Mouse (Mus musculus) midbrain, postnatal 0 days (tissue): Measurements from ENCODE around the gene Plppr4. TPM values are rescaled to one million over a fixed set of nuclear protein-coding genes. Genes with fewer than 3 reads are reported as not detected.

Experiments used
- ATAC-seq: fragments of 200-750 bp; cut with Nextera tagmentation; 2 replicates; pipeline ENCODE4 v1.8.0; 2017; ENCODE audit warnings: moderate number of reproducible peaks, mild to moderate bottlenecking, moderate TSS enrichment, moderate library complexity; ENCODE audit not compliant: low FRiP score
- DNase-seq: peaks from one replicate; pipeline ENCODE4 v3.0.0-alpha.2; 2015; ENCODE audit warnings: low spot score
- H3K27ac ChIP-seq: fragments of 300-500 bp; sonication (generic); 2 replicates; pipeline ENCODE4 v1.5.1; 2014; ENCODE audit warnings: low read depth, mild to moderate bottlenecking, low read length, mixed read lengths
- H3K27me3 ChIP-seq: fragments of 300-500 bp; sonication (generic); 2 replicates; pipeline ENCODE4 v1.6.1; 2014; ENCODE audit warnings: low read length, control low read depth, mixed read lengths; ENCODE audit not compliant: insufficient read depth
- H3K36me3 ChIP-seq: fragments of 300-500 bp; sonication (generic); 2 replicates; pipeline ENCODE4 v1.6.1; 2014; ENCODE audit warnings: low read length, control low read depth, mixed read lengths; ENCODE audit not compliant: insufficient read depth
- H3K4me1 ChIP-seq: fragments of 300-500 bp; sonication (generic); 2 replicates; pipeline ENCODE4 v1.6.1; 2014; ENCODE audit warnings: mild to moderate bottlenecking, control low read depth, antibody characterized with exemption, low read length, mixed read lengths; ENCODE audit not compliant: insufficient read depth
- H3K4me2 ChIP-seq: fragments of 300-500 bp; sonication (generic); 2 replicates; pipeline ENCODE4 v1.6.1; 2014; ENCODE audit warnings: low read depth, mild to moderate bottlenecking, low read length, mixed read lengths; ENCODE audit not compliant: poor library complexity, severe bottlenecking
- H3K4me3 ChIP-seq: fragments of 300-500 bp; sonication (generic); 2 replicates; pipeline ENCODE4 v1.5.1; 2014; ENCODE audit warnings: low read depth, mild to moderate bottlenecking, low read length, moderate library complexity
- H3K9ac ChIP-seq: fragments of 300-500 bp; sonication (generic); replicated peaks from 2 replicates; pipeline ENCODE4 v1.6.1; 2014; ENCODE audit warnings: mild to moderate bottlenecking, low read length, moderate library complexity, mixed read lengths; ENCODE audit not compliant: poor library complexity, severe bottlenecking
- H3K9me3 ChIP-seq: fragments of 300-500 bp; sonication (generic); 2 replicates; pipeline ENCODE4 v1.6.1; 2016; ENCODE audit warnings: low read length, control low read depth
- CTCF ChIP-seq: IDR thresholded peaks from 2 replicates; pipeline ENCODE4 v1.5.1; 2016; ENCODE audit warnings: antibody characterized with exemption, mild to moderate bottlenecking
- WGBS: fragments of 180-500 bp; shearing (Covaris S2); extraction: QIAGEN DNeasy Blood & Tissue Kit; methylation state at CpG from one replicate; pipeline ENCODE4 v1.1.7; 2014; 5-methylcytosine and 5-hydroxymethylcytosine counted together
- polyA plus RNA-seq: library from polyadenylated mRNA; unstranded; fragments of >200 nt; fragmentation: Nextera tagmentation; extraction: Ambion mirVana; gene quantifications from 2 replicates; pipeline ENCODE4 v1.2.1, GENCODE M21; 2015
- total RNA-seq: library from RNA; depleted of rRNA; stranded (reverse); fragments of >200 nt; gene quantifications from 2 replicates; pipeline ENCODE4 v1.2.3, GENCODE M21; 2014

The Plppr4 gene
- total and polyA plus RNA-seq, 2 experiments from 2014 or later, result 67.6 to 95.6 TPM

DNA sequence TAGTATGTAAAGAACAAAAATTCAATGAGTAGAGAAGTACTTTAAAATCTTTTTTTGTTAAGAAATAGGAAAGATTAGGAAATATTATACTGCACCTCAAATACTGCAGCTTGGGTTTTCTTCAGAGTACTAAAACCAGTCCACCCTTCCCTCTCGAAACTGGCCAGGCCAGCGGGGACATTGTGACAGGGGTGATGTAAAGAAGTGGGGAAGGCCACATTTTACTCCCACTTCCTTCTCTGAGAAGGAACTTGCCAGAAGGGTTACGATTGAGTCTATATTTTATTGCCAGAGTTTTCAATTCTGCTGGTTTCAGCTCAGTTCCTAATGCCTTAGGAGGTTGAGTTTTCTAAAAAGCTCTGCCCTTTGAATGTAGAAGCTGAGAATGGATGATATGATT, 41.0 kb downstream of the Plppr4 start:
- Histone ChIP-seq H3K4me3 (no peak overlapping the region), H3K9ac (no peak overlapping the region), H3K27me3 (no peaks in the 10 kb centered on the region), H3K4me1 (no peaks in the 10 kb centered on the region), H3K9me3 (no peaks in the 10 kb centered on the region), H3K36me3 (peaks cover 22% of the 10 kb centered on the region), H3K27ac (no peak overlapping the region), H3K4me2 (no peak overlapping the region)
- ATAC-seq (no peak), DNase-seq (no peak)
- WGBS, result 92% methylated on average over 3 of the region's 3 CpGs
- TF ChIP-seq CTCF, result no peak

DNA sequence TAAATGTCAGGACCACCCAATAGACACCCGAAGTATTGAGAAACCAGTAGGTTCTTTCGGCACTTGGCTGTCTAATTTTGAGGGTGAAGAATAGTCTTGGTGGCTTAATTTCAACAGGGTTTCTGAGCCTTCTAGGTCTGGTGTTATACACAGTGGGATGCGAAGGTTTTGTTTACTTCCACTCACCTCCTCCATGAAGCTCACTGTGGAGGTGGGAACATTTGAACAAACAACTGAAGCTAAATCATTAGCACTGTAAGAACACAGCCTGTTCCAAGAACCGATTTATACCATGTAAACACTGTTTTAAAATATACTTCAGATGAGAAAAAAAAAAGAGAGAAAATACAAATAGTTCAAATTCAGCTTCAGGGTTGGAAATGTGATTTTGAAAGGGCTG, 47.3 kb downstream of the Plppr4 start:
- no peak for DNase-seq

GRCm38 (mm10) chr3:117312097-117312496, 48.6 kb downstream of the Plppr4 start:
- no peak for DNase-seq
- no peaks in the 10 kb centered on the region for H3K36me3 ChIP-seq
- ATAC-seq, result no peak
- H3K9me3 ChIP-seq, result no peaks in the 10 kb centered on the region
- TF ChIP-seq CTCF, result no peak
- no peaks in the 10 kb centered on the region for H3K4me1 ChIP-seq
- no peak overlapping the region for H3K9ac ChIP-seq
- H3K27me3 ChIP-seq, result no peaks in the 10 kb centered on the region
- 94% methylated on average over 7 of the region's 7 CpGs for WGBS
- H3K4me2 ChIP-seq, result no peak overlapping the region
- no peak overlapping the region for H3K27ac ChIP-seq
- H3K4me3 ChIP-seq, result no peak overlapping the region

More for the DNA sequence above, 47.3 kb downstream of the Plppr4 start:
- H3K4me3 ChIP-seq, result no peak overlapping the region
- no peak overlapping the region for H3K4me2 ChIP-seq
- no peaks in the 10 kb centered on the region for H3K9me3 ChIP-seq
- H3K4me1 ChIP-seq, result no peaks in the 10 kb centered on the region
- WGBS, result 92% methylated on average over 4 of the region's 4 CpGs
- H3K9ac ChIP-seq, result no peak overlapping the region
- no peak for TF ChIP-seq CTCF
- H3K36me3 ChIP-seq, result no peaks in the 10 kb centered on the region
- no peaks in the 10 kb centered on the region for H3K27me3 ChIP-seq
- no peak overlapping the region for H3K27ac ChIP-seq
- ATAC-seq, result no peak

DNA sequence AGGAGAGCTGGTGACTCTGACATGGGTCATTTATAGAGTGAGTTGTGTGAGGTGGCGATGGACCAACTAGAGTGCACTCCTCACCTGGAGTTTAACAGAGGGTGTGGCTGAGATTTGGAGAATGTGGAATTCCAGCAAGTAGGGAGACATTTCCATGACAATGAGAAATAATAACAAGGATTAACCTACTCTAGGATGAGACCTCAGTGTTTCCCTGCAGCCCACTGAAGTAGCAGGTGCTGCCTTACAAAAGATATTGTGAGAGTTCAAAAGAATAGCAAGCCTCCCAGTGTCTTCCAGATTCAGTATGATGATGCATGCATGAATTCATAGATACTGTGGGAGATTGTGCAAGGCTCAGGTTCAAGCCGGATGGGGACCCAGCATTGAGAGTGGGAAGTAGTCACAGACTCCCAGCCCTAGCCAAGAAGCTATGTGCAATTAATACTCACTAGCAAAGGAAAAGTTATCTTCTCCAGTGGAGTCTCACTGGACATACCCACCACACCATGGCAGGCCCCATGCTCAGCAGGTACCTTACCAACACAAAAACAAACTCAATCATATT, 49.8 kb downstream of the Plppr4 start:
- 95% methylated on average over 2 of the region's 2 CpGs for WGBS
- H3K4me3 ChIP-seq, result no peak overlapping the region
- no peak overlapping the region for H3K9ac ChIP-seq
- H3K36me3 ChIP-seq, result no peaks in the 10 kb centered on the region
- no peaks in the 10 kb centered on the region for H3K4me1 ChIP-seq
- H3K9me3 ChIP-seq, result no peaks in the 10 kb centered on the region
- H3K27me3 ChIP-seq, result no peaks in the 10 kb centered on the region
- no peak for ATAC-seq
- H3K27ac ChIP-seq, result no peak overlapping the region
- no peak for TF ChIP-seq CTCF
- H3K4me2 ChIP-seq, result no peak overlapping the region
- no peak for DNase-seq

GRCm38 (mm10) chr3:117309580-117309910, 51.1 kb downstream of the Plppr4 start:
- no peak for ATAC-seq
- Histone ChIP-seq H3K4me2 (no peak overlapping the region), H3K4me3 (no peak overlapping the region), H3K36me3 (no peaks in the 10 kb centered on the region), H3K27me3 (no peaks in the 10 kb centered on the region), H3K27ac (no peak overlapping the region), H3K4me1 (no peaks in the 10 kb centered on the region), H3K9me3 (no peaks in the 10 kb centered on the region), H3K9ac (no peak overlapping the region)
- no peak for DNase-seq
- TF ChIP-seq CTCF, result no peak
- WGBS, result 96% methylated on average over 3 of the region's 3 CpGs

- H3K4me2 ChIP-seq, result no peak overlapping the region
- H3K36me3 ChIP-seq, result no peaks in the 10 kb centered on the region
- DNase-seq (no peak), ATAC-seq (no peak)
- no peaks in the 10 kb centered on the region for H3K27me3 ChIP-seq
- TF ChIP-seq CTCF, result no peak
- H3K9ac ChIP-seq, result no peak overlapping the region
- no peak overlapping the region for H3K27ac ChIP-seq
- no peak overlapping the region for H3K4me3 ChIP-seq
- WGBS, result 92% methylated on average over 3 of the region's 3 CpGs
- no peaks in the 10 kb centered on the region for H3K4me1 ChIP-seq
- H3K9me3 ChIP-seq, result no peaks in the 10 kb centered on the region
Measured at GRCm38 (mm10) chr3:117308895-117309579, 51.6 kb downstream of the Plppr4 start.
